Mouse (Mus musculus) limb, embryonic 13.5 days (tissue): ENCODE measurements around the gene Snrpn. TPM values are rescaled to one million over a fixed set of nuclear protein-coding genes. Genes with fewer than 3 reads are reported as not detected.

ENCODE experiments used
- ATAC-seq: fragments of 200-750 bp; cut with Nextera tagmentation; 2 replicates; pipeline ENCODE4 v1.8.0; 2017; ENCODE audit warnings: low read depth, moderate number of reproducible peaks, moderate TSS enrichment; ENCODE audit not compliant: low FRiP score
- H3K27ac ChIP-seq: fragments of 300-500 bp; sonication (generic); 2 replicates; pipeline ENCODE4 v1.5.1; 2015; ENCODE audit warnings: inconsistent platforms, mild to moderate bottlenecking, moderate library complexity
- H3K27me3 ChIP-seq: fragments of 300-500 bp; sonication (generic); 2 replicates; pipeline ENCODE4 v1.6.1; 2015; ENCODE audit warnings: mild to moderate bottlenecking, inconsistent platforms
- H3K36me3 ChIP-seq: fragments of 300-500 bp; sonication (generic); 2 replicates; pipeline ENCODE4 v1.6.1; 2015; ENCODE audit warnings: inconsistent platforms, mild to moderate bottlenecking, moderate library complexity
- H3K4me1 ChIP-seq: fragments of 300-500 bp; sonication (generic); 2 replicates; pipeline ENCODE4 v1.6.1; 2015; ENCODE audit warnings: inconsistent platforms
- H3K4me2 ChIP-seq: fragments of 300-500 bp; sonication (generic); replicated peaks from 2 replicates; pipeline ENCODE4 v1.6.1; 2015; ENCODE audit warnings: inconsistent platforms, mild to moderate bottlenecking, moderate library complexity
- H3K4me3 ChIP-seq: fragments of 300-500 bp; sonication (generic); 2 replicates; pipeline ENCODE4 v1.5.1; 2015; ENCODE audit warnings: moderate library complexity, mild to moderate bottlenecking, inconsistent platforms
- H3K9ac ChIP-seq: fragments of 300-500 bp; sonication (generic); 2 replicates; pipeline ENCODE4 v1.6.1; 2015; ENCODE audit warnings: mild to moderate bottlenecking, inconsistent platforms
- H3K9me3 ChIP-seq: fragments of 300-500 bp; sonication (generic); 2 replicates; pipeline ENCODE4 v1.6.1; 2016; ENCODE audit warnings: inconsistent platforms
- WGBS: fragments of 180-500 bp; shearing (Covaris S2); methylation state at CpG from one replicate; pipeline ENCODE4 v1.1.7; 2015; 5-methylcytosine and 5-hydroxymethylcytosine counted together
- polyA plus RNA-seq: library from polyadenylated mRNA; unstranded; fragments of >200 nt; fragmentation: Nextera tagmentation; extraction: Ambion mirVana; gene quantifications from 2 replicates; pipeline ENCODE4 v1.2.1, GENCODE M21; 2015

The Snrpn gene
- polyA plus RNA-seq, 1 experiment from 2014 or later: 43.0 TPM

GRCm38 (mm10) chr7:60006262-60006661 is 133.8 kb downstream of the Snrpn start:
- Histone ChIP-seq H3K36me3 (no peaks in the 10 kb centered on the region), H3K9ac (no peak overlapping the region), H3K4me1 (no peaks in the 10 kb centered on the region), H3K27me3 (no peaks in the 10 kb centered on the region), H3K4me3 (no peak overlapping the region), H3K9me3 (peaks cover 23% of the 10 kb centered on the region), H3K4me2 (no peak overlapping the region), H3K27ac (no peak overlapping the region)
- ATAC-seq: no peak
- WGBS: 48% methylated on average over 2 of the region's 2 CpGs

DNA sequence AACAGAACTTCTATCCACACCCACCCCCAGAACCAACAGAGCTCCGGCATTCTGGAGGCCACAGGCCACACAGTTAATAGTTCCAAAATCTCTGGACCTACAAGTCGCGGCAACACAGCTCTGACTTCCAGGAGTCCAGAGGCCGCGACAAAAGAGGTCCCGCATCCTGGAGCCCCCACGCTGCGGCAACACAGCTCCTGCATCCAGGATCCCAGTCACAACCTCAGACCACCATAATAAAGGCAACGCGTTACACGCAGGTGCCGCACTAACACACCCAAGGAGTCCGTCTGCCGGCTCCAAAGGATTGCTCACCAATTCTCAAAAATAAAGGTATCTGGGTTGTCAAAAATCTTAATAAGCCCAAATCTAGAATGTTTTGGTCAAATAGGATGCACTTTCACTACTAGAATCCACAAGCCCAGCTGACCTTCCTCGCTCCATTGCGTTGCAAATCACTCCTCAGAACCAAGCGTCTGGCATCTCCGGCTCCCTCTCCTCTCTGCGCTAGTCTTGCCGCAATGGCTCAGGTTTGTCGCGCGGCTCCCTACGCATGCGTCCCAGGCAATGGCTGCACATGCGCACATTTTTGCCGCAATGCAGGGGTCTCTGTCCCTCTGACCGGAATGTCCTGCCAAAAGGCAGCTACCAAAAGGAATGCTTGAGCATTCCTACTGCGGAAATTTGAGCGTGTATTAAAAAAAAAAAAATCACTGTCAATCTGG is 135.3 kb downstream of the Snrpn start, which contains the start of the genes Snurf and Gm38393:
Gene Snurf (minus strand): TSS at position 444 of the 725 bp plus-strand sequence.
Gene Gm38393 (minus strand): TSS at position 459 of the 725 bp plus-strand sequence.
- peak within 1 kb of the TSS; percentile 65 for H3K4me2 ChIP-seq
- ATAC-seq: peak; percentile 59; the same call in 1 of the 2 replicates
- no peaks in the 10 kb centered on the region for H3K4me1 ChIP-seq
- peak within 1 kb of the TSS; percentile 15; the same call in 1 of the 2 replicates for H3K27ac ChIP-seq
- peaks cover 23% of the 10 kb centered on the region for H3K9me3 ChIP-seq
- whole genome bisulfite sequencing: 52% methylated on average over 30 of the region's 30 CpGs
- no peaks in the 10 kb centered on the region for H3K36me3 ChIP-seq
- peak within 1 kb of the TSS; percentile 57 for H3K4me3 ChIP-seq
- H3K27me3 ChIP-seq: no peaks in the 10 kb centered on the region
- peak within 1 kb of the TSS; percentile 66 for H3K9ac ChIP-seq

DNA sequence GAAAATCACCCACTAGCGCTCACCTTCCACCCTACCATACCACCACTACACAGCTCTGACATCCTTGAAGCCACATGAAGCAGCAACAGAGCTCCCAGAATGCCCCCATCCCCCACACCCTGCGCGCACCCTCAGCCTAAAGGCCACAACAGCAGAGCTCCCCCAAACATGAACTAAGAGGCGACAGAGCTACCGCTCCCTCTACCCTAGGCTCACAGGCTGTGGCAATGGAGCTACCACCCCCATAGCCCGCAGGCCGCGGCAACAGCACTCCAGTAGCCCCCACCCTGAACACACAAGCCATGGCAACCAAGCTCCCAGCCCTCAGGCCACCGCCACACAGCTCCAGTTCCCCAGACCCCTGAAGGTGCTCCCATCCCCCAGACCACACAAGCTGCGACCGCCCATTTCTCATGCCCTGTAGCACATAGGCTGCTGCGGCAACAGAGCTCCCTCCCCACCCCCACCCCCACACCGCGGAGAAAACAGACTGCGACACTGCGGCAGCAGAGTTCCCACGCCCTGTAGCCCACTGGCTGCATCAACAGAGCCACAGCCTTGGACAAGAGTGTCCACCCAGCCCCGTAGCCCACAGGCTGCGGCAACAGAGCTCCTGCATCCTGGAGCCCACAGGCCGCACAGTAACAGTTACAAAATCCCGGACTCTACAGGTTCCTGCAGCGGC is 136.0 kb downstream of the Snrpn start:
- 50% methylated on average over 22 of the region's 22 CpGs for WGBS
- Histone ChIP-seq H3K4me3 (peak overlapping the region; percentile 57), H3K4me2 (peak overlapping the region; percentile 65), H3K36me3 (no peaks in the 10 kb centered on the region), H3K4me1 (no peaks in the 10 kb centered on the region), H3K27ac (peak overlapping the region; percentile 15; the same call in 1 of the 2 replicates), H3K27me3 (no peaks in the 10 kb centered on the region), H3K9me3 (peaks cover 23% of the 10 kb centered on the region), H3K9ac (peak overlapping the region; percentile 66)
- ATAC-seq: peak; percentile 86

GRCm38 (mm10) chr7:60003006-60003865 is 136.8 kb downstream of the Snrpn start:
- Histone ChIP-seq H3K27me3 (no peaks in the 10 kb centered on the region), H3K36me3 (no peaks in the 10 kb centered on the region), H3K27ac (no peak overlapping the region), H3K4me2 (peak overlapping the region; percentile 65), H3K9me3 (peaks cover 23% of the 10 kb centered on the region), H3K4me3 (peak overlapping the region; percentile 57), H3K4me1 (no peaks in the 10 kb centered on the region), H3K9ac (peak overlapping the region; percentile 66; the same call in 1 of the 2 replicates)
- WGBS: 56% methylated on average over 12 of the region's 12 CpGs
- no peak for ATAC-seq

- H3K4me3 ChIP-seq: no peak overlapping the region
- no peaks in the 10 kb centered on the region for H3K4me1 ChIP-seq
- no peak for ATAC-seq
- H3K27me3 ChIP-seq: no peaks in the 10 kb centered on the region
- H3K9ac ChIP-seq: no peak overlapping the region
- no peaks in the 10 kb centered on the region for H3K9me3 ChIP-seq
- no peaks in the 10 kb centered on the region; the same call in 1 of the 2 replicates for H3K36me3 ChIP-seq
- no peak overlapping the region for H3K27ac ChIP-seq
- no peak overlapping the region for H3K4me2 ChIP-seq
- 62% methylated on average over 1 of the region's 1 CpGs for WGBS
Observed at GRCm38 (mm10) chr7:59978646-59979045, 161.4 kb downstream of the Snrpn start.

Other genes starting within 250 kb of the Snrpn start
- 32.4 and 32.9 TPM in 2 replicates for gene Snurf, start 135.2 kb downstream of the Snrpn start, polyA plus RNA-seq
- gene Gm38393, start 135.2 kb downstream of the Snrpn start, polyA plus RNA-seq: 0.23 and 0.39 TPM in 2 replicates